In the genomic region with DNA sequence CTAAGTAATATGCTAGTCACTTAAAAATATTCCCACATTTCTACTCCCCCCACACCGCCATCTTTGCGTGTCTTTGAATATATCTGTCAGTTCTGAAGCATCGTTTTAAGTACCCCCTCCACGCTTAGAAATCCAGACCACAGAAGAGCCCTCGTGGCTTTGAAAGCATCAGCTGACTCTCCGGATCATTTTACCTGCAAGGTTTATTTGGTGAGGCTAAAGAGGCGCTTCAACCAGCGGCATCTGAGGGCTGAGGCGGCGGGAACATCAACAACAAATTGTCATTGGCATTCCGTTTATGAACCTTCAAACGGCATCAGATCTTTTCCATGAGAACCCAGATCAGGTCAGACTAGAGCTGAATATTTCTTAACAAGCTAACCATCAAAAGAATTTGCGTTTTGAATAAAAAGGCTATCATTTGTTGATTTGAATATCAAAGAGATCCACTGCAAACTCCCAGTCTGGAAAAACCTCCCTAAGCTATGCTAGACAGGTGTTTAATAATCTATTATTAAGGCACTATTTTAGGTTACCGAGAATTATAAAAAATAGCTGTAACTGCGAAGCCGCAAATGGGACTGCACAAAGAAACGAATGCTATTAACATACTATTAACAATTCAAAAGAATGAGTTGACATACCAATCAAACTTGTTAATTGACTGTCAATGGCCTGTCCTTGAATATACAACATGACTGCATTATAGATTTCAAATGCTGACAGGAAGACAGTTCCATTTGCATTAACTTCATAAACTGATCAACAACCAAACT, we compare ENCODE assay signal across 25 mouse cellular contexts.
DNase-seq lines count a peak whose midpoint lies in the region; ATAC-seq and TF ChIP-seq lines count a peak whose summit lies in the region.
"Had no signal": no experiment of that assay in that cellular context is flagged by ENCODE, and none has a peak within 500 bp of the region (broad histone marks: within the 10 kb centered on the region; RNA-seq: fewer than 3 reads in every experiment).

No protein-coding gene starts in this region.

- DNase-seq in forebrain, embryonic 11.5 days (ENCODE audit: low spot score): no peak
- peak; percentile 18 for DNase-seq in ES-CJ7 (ENCODE audit: low read depth, low spot score)
- DNase-seq in midbrain, postnatal 0 days (ENCODE audit: low spot score): no peak
- no peak for DNase-seq in heart, adult 11 months
- no peak for DNase-seq in adrenal gland, adult 18-20 months (ENCODE audit: low spot score in 2 of 2)
- no peak for DNase-seq in embryo, embryonic 10.5 days (ENCODE audit: low spot score)
- DNase-seq: adrenal gland, adult 8-10 months; cerebellum, adult 2 months; cerebellum, postnatal 36 days; heart, postnatal 36 days; kidney, adult 18-20 months; layer of hippocampus, adult 9-11 months; liver; right cerebral cortex, postnatal 14 days had no signal

- H3K9ac ChIP-seq in forebrain, embryonic 13.5 days: no peak overlapping the region
- H3K9ac ChIP-seq in forebrain, embryonic 11.5 days (ENCODE audit: low read length): no peak overlapping the region
- H3K9ac ChIP-seq in forebrain, embryonic 16.5 days (replicated peaks; ENCODE audit: low read depth, low read length): 0 out of 2 replicates have a peak overlapping the region, but pooled peaks have one; percentile 18
- H3K9ac ChIP-seq in midbrain, postnatal 0 days (replicated peaks; ENCODE audit: low read length, poor library complexity, severe bottlenecking): 0 out of 2 replicates have a peak overlapping the region, but pooled peaks have one; percentile 29
- H3K9ac ChIP-seq: embryonic facial prominence, embryonic 15.5 days; heart, embryonic 15.5 days; hindbrain, embryonic 13.5 days; liver, embryonic 15.5 days had no signal

- peak overlapping the region; percentile 34 for H3K4me2 ChIP-seq in forebrain, embryonic 13.5 days
- H3K4me2 ChIP-seq in forebrain, embryonic 11.5 days (ENCODE audit: low read depth, low read length, severe bottlenecking): no peak overlapping the region
- peak overlapping the region; percentile 40 for H3K4me2 ChIP-seq in forebrain, embryonic 16.5 days (ENCODE audit: low read length)
- H3K4me2 ChIP-seq in midbrain, postnatal 0 days (ENCODE audit: low read depth, low read length, poor library complexity, severe bottlenecking): peak overlapping the region; percentile 30
- H3K4me2 ChIP-seq: embryonic facial prominence, embryonic 15.5 days; heart, embryonic 15.5 days; hindbrain, embryonic 13.5 days; liver, embryonic 15.5 days had no signal

- H3K27ac ChIP-seq in forebrain, embryonic 13.5 days: peak overlapping the region; percentile 44
- no peak overlapping the region for H3K27ac ChIP-seq in forebrain, embryonic 11.5 days (ENCODE audit: low read depth, low read length)
- H3K27ac ChIP-seq in forebrain, embryonic 16.5 days (ENCODE audit: low read length): peak overlapping the region; percentile 85
- no peak overlapping the region for H3K27ac ChIP-seq in midbrain, postnatal 0 days (ENCODE audit: low read depth, low read length)
- H3K27ac ChIP-seq: embryonic facial prominence, embryonic 15.5 days; heart, embryonic 15.5 days; hindbrain, embryonic 13.5 days; kidney, postnatal 0 days; limb, embryonic 10.5 days; liver, embryonic 15.5 days; macrophage; stomach, postnatal 0 days had no signal

- no peak for TF ChIP-seq CTCF in midbrain, postnatal 0 days (IDR thresholded peaks at IDR 0.05)

- H3K27me3 ChIP-seq in forebrain, embryonic 13.5 days: no peaks in the 10 kb centered on the region
- no peaks in the 10 kb centered on the region for H3K27me3 ChIP-seq in forebrain, embryonic 11.5 days (ENCODE audit: control insufficient read depth, insufficient read depth, low read length)
- H3K27me3 ChIP-seq in forebrain, embryonic 16.5 days (replicated peaks; ENCODE audit: control insufficient read depth, insufficient read depth, low read length): no peaks in the 10 kb centered on the region
- H3K27me3 ChIP-seq in midbrain, postnatal 0 days (ENCODE audit: insufficient read depth, low read length): no peaks in the 10 kb centered on the region
- H3K27me3 ChIP-seq: embryonic facial prominence, embryonic 15.5 days; heart, embryonic 15.5 days; hindbrain, embryonic 13.5 days; liver, embryonic 15.5 days had no signal

- H3K4me1 ChIP-seq in forebrain, embryonic 13.5 days: peaks cover 14% of the 10 kb centered on the region
- H3K4me1 ChIP-seq in forebrain, embryonic 11.5 days (replicated peaks; ENCODE audit: control insufficient read depth, insufficient read depth, low read length): no peaks in the 10 kb centered on the region
- H3K4me1 ChIP-seq in forebrain, embryonic 16.5 days (replicated peaks; ENCODE audit: control insufficient read depth, insufficient read depth, low read length): peaks cover 3% of the 10 kb centered on the region; the same call in 1 of the 2 replicates
- no peaks in the 10 kb centered on the region for H3K4me1 ChIP-seq in midbrain, postnatal 0 days (ENCODE audit: insufficient read depth, low read length)
- H3K4me1 ChIP-seq: embryonic facial prominence, embryonic 15.5 days; heart, embryonic 15.5 days; hindbrain, embryonic 13.5 days; liver, embryonic 15.5 days had no signal

- no peaks in the 10 kb centered on the region for H3K36me3 ChIP-seq in forebrain, embryonic 13.5 days (ENCODE audit: poor library complexity, severe bottlenecking)
- H3K36me3 ChIP-seq in forebrain, embryonic 11.5 days (ENCODE audit: control insufficient read depth, insufficient read depth, low read length): no peaks in the 10 kb centered on the region
- no peaks in the 10 kb centered on the region for H3K36me3 ChIP-seq in forebrain, embryonic 16.5 days (ENCODE audit: control insufficient read depth, insufficient read depth)
- H3K36me3 ChIP-seq in midbrain, postnatal 0 days (ENCODE audit: insufficient read depth, low read length): no peaks in the 10 kb centered on the region
- H3K36me3 ChIP-seq: embryonic facial prominence, embryonic 15.5 days; heart, embryonic 15.5 days; hindbrain, embryonic 13.5 days; limb, embryonic 10.5 days; liver, embryonic 15.5 days had no signal

- H3K4me3 ChIP-seq in forebrain, embryonic 13.5 days: no peak overlapping the region
- no peak overlapping the region for H3K4me3 ChIP-seq in forebrain, embryonic 11.5 days (ENCODE audit: low read depth, low read length)
- peak overlapping the region; percentile 30 for H3K4me3 ChIP-seq in forebrain, embryonic 16.5 days (replicated peaks; ENCODE audit: low read length)
- H3K4me3 ChIP-seq in midbrain, postnatal 0 days (ENCODE audit: low read depth, low read length): peak overlapping the region; percentile 21; the same call in 1 of the 2 replicates
- H3K4me3 ChIP-seq: embryonic facial prominence, embryonic 15.5 days; heart, embryonic 15.5 days; hindbrain, embryonic 13.5 days; limb, embryonic 10.5 days; liver, embryonic 15.5 days; myocyte had no signal

- H3K9me3 ChIP-seq in forebrain, embryonic 13.5 days (replicated peaks): no peaks in the 10 kb centered on the region
- no peaks in the 10 kb centered on the region for H3K9me3 ChIP-seq in forebrain, embryonic 11.5 days (ENCODE audit: control insufficient read depth, low read length)
- no peaks in the 10 kb centered on the region for H3K9me3 ChIP-seq in forebrain, embryonic 16.5 days (ENCODE audit: control insufficient read depth, low read length)
- no peaks in the 10 kb centered on the region for H3K9me3 ChIP-seq in midbrain, postnatal 0 days (ENCODE audit: low read length)
- H3K9me3 ChIP-seq: embryonic facial prominence, embryonic 15.5 days; heart, embryonic 15.5 days; hindbrain, embryonic 13.5 days; limb, embryonic 10.5 days; liver, embryonic 15.5 days had no signal

- peak; percentile 46 for ATAC-seq in forebrain, embryonic 13.5 days
- no peak for ATAC-seq in forebrain, embryonic 11.5 days (replicated peaks; ENCODE audit: low FRiP score)
- ATAC-seq in forebrain, embryonic 16.5 days: peak; percentile 80
- peak; percentile 41; the same call in 1 of the 2 replicates for ATAC-seq in midbrain, postnatal 0 days (ENCODE audit: low FRiP score)

- WGBS in forebrain, embryonic 13.5 days: 45% methylated on average over 17 of the region's 17 CpGs
- 71% methylated on average over 17 of the region's 17 CpGs for WGBS in forebrain, embryonic 11.5 days
- WGBS in forebrain, embryonic 16.5 days: 36% methylated on average over 17 of the region's 17 CpGs
- 42% methylated on average over 17 of the region's 17 CpGs for WGBS in midbrain, postnatal 0 days

Comparison
In these comparisons a context has a peak if more than half of its experiments do, and no peak if none do; other contexts are left out.
1. H3K27ac ChIP-seq: peak in forebrain, embryonic 13.5 days (single experiment) and forebrain, embryonic 16.5 days (single experiment); none in forebrain, embryonic 11.5 days (single experiment) and midbrain, postnatal 0 days (single experiment).
2. H3K4me3 ChIP-seq: peak in forebrain, embryonic 16.5 days (single experiment) and midbrain, postnatal 0 days (single experiment); none in forebrain, embryonic 13.5 days (single experiment) and forebrain, embryonic 11.5 days (single experiment).
3. H3K9ac ChIP-seq: peak in forebrain, embryonic 16.5 days (single experiment) and midbrain, postnatal 0 days (single experiment); none in forebrain, embryonic 13.5 days (single experiment) and forebrain, embryonic 11.5 days (single experiment).